Mouse (Mus musculus) olfactory bulb, adult 2 months (tissue): ENCODE results near the gene Gm49387.

ENCODE experiments used
- CTCF ChIP-seq: fragments of 200-500 bp; IDR thresholded peaks from 2 replicates; pipeline ENCODE4 v1.5.1; 2012; ENCODE audit warnings: low read depth, mild to moderate bottlenecking, low read length, moderate library complexity; ENCODE audit not compliant: insufficient read depth
- POLR2A ChIP-seq: fragments of 200-500 bp; IDR thresholded peaks from 2 replicates; pipeline ENCODE4 v1.6.1; 2012; ENCODE audit warnings: mild to moderate bottlenecking, low read depth, low read length, moderate library complexity; ENCODE audit not compliant: insufficient read depth

GRCm38 (mm10) chr14:31572561-31573175, 68.0 kb downstream of the Gm49387 start:
- no peak for TF ChIP-seq CTCF
- TF ChIP-seq POLR2A, result no peak
